Mouse (Mus musculus) gastrocnemius, postnatal 10 days (tissue): ENCODE measurements at regions not wholly inside any gene's neighbourhood (a gene's known extent, or its start where the extent isn't known, plus 50 kb on each side); places are given as distances from the start of the nearest gene placed in this dataset.

Experiments used
- DNase-seq: peaks from one replicate; pipeline ENCODE4 v3.0.0; 2021; ENCODE audit warnings: mixed read lengths

DNA sequence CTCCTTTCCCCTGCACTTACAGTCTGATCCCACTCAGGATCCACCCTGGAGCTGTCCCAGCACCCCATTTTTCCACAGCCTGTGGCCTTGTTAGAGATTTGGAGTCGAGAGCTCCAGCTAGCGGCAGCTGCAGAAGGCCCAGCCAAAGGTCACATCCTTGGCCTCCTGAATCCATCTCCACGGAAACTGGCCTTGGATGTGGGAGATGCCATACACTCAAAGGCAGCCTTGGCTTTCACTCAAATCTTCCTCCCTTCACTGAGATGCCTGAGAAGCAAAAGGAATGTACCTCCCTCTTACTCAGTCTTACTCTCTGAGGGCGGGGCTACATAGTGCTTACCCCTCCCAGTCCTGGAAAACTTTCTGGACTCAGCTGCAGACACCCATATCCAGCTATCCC is 56.2 kb upstream of the Ky start:
- DNase-seq = no peak

DNA sequence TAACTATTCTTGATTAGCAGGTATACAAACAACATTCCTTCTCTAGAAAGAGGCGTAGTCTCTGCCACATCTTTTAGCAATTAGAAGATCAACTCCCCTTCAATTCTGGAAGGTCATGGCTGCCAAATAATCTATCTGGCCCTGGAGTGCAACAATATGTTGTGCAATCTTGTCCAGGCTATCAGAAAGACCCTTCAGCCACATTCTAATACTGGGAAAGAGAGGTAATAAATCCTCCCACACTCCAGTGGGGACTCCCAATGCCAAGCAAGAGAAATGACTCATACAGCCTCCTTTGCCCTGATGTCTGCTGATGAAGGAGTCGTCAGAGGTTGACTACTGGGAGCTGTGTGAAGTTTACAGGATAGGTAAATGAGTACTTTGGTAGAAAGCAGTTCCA is 59.5 kb upstream of the Ky start:
- DNase-seq = no peak

DNA sequence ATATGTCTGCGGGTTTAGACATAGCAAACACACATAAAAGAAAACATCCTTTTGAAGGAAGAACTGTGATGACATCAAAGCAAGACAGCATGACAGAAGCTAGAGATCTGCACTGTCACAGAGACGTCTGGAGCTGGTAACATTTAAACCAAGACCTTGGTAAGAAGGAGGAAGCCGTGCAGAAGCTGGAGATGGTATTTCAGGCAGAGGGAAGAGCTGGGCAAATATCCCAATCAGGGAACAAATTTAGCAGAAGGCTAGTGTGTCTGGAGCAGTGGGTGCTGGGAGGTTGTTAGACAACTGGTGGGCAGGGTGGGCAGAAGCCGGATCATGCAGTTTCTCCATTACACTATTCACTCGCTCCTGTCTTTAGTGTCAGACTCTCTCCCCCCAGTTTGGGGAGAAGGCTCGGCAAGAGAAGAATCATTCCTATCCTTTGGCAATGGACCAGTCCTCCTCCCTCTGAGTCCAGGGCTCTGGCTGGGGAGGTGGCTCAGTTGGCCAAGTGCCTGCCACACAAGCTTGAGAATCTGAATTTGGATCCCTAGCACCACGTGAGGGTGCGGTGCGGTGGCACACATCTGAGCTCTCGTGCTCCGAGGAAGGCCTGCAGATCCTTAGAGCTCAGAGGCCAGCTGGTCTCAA is 63.2 kb upstream of the Ky start:
- DNase-seq = peak; percentile 39

DNA sequence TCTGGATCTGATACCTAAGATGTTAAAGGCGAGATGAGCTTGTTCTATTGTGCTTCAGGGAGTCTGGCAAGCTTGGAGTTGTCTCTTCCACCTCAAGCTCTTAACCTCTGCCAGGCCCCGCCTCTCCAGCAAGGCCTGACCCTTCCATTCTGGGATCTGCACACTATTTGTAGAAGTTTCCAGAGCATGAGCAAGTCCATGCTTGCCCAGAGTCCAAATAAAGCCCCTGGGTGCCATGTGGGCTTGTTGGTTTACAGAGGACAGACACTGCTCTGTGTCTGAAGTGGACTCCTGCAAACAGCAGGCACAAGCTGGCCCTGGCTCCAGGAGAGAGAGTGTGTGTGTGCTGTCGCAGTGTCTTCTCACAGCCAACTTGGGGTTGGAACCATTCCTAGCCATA is 67.9 kb upstream of the Ky start:
- no peak for DNase-seq

DNA sequence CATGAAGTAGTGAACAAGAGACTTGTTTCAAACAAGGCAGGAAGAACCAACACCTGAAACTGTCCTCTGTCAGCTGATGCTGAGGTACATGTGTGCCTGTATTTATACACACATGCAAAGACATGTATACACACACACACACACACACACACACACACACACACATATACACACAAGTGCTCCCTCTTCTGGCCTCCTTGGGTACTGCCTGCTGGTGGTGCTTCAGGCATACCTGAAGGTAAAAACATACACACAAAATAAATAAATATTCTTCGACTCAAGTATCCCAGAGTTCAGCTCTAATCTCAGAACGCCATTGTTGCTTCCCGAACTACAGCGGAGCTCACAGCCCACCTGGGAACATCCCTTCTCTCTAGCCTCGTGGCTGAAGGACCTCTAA is 69.2 kb upstream of the Ky start:
- peak; percentile 26 for DNase-seq

DNA sequence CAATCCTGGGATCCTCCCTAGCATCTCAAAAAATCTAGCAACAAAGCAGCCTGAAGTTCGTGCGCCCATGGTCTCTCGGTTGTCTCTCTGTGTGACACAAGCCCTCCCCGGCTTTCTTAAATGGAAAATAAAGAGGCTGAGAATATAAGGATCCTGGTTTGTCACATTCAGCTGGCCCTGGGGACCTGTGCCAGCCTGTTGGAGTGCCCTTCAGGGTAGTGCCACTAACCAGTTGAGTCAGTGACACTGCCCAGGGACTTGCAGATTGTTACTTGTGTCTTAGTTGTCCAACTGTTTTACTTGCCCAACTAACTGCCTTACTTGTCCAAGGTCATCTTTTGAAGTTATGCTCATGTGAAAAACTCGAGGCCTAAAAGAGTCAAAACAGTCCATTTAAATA is 73.5 kb upstream of the Ephb1 start:
- no peak for DNase-seq

DNA sequence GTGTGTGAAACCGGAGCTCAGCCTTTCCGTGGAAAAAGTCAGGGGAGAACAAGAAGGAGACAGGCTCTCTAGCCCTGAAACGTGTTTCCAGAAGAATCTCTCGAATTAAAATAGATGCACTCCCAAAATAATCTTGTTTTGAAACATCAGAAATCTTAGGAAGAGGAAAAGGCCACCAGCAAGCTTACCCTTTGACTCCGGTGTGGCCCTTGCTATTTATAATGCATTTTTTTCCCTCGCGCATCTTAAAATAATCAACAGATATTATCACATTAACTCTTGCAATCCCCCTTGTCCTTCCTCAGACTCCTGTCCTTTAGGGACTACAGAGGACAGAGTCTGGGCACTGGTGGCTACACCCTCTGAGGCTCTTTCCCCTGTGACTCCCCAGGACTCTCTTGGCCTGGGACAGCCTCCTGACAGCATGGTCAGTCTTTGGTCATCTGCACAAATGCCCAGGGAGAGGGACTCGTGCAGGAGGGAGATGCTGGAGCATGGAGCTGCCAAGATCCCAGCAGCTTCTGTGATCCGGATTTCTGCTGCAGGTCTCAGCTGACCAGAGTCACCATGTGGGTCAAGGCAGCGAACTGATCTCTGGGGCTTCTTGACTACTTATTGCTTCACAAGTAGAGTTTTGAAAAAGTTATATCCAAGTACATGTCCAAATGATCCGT is 70.3 kb upstream of the Ephb1 start:
- no peak for DNase-seq

DNA sequence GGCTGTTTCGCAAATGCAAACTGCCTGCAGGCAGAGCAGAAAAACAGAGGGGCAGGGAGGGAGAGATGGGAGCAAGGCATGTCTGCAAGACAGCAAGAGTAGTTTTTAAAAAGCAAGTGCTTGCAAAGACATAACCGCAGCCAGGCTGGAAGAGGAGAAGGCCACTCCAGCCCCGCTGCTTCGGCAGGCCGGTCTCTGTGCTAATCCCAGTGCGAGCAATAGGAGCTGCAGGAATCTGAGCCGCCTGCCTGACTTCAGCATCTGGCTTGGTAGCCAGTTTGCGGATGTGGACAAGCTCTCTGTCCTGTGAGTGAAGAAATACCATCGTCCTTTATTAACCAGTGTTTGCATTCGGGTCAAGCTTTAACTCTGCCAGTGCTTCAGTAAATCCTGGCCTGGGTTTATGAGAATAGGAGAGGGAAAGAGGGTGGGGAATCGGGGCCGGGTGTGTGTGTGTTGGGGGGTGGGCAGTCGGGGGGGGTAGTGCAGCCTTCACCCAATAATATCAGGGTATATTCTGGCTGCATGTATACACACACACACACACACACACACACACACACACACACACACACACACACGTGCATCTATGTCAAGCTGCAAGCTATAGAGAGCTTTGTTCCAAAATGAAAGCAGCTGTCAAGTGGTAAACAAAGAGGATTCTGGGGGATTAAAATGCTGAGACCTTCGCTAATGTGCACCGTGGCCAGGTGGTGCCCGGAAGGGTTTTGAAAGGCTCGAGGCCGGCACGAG is 69.6 kb upstream of the Ephb1 start:
- peak; percentile 57 for DNase-seq

DNA sequence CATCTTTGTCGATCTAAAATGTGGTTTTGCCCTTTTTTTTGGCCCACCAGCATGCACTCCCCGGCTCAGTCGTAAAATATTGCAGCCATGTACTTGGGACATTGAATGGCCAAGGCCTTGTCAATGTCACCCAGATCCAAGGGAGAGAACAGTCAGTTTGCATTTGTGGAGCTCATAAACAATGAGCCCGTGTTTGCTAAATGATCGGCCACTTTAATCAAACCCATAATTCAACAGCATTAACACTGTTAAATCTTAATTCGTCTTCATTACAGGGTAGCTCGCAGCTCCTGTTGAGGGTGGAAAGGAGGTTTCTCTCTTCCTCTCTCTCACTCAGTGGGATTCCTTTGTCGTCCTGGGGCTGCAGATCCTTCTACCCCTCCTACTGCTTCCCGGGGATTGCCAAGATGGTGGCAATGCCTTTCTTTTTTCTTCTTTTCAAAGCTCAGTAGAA is 69.0 kb upstream of the Ephb1 start:
- DNase-seq = no peak

DNA sequence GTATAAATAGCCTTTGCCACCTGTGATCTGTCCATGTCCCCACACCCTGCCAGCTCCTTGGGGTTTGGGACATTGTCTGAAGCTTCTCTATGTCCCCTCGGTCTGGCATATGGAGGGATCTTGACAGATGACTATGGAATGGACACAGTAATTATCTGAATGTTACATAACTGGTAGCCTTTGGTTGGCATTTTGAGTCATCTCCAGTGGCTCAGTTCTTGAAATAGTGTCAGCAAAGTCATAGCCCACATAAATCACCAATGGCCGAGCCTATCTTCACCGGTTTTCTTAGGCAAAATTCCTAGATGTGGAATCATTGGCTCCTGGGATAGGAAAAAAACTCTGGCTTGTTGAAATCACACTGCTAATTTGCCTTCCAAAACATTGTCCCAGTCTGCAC is 67.3 kb upstream of the Ephb1 start:
- no peak for DNase-seq

DNA sequence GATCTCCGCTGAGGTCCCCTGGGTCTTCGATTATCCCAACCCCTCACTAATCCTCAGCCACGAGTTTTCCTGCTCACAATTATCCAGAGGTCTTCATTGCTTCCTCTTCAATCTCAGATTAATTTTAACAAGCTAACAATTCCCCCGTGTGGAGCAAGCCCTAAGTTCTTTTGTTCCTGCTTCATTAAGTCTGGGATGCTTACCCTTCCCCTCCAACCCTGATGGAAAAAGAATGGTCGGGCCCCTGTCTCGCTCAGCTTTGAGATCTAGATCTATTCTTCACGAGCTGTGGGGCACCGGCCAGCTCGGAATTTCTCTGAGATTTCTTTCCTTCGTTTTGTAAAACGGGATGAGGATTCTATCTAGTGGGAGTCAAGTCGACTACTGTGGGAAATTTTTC is 65.7 kb upstream of the Ephb1 start:
- DNase-seq = no peak

DNA sequence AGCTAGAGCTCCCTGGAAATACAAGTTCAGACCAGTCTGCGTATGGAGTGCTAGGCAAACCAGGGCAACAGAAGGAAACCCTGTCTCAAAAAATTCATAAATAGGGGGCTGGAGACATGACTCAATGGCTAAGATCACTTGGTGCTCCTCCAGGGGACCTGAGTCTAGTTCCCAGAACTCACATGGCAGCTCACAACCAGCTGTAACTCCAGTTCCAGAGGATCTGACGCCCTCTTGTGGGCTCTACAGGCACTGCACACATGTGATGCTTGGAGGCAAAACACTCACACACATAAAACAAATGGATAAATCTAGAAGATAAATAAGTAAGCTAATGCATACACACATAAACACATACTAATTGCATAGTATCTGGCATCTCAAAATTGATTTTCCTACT is 59.1 kb upstream of the Ephb1 start:
- DNase-seq = no peak

DNA sequence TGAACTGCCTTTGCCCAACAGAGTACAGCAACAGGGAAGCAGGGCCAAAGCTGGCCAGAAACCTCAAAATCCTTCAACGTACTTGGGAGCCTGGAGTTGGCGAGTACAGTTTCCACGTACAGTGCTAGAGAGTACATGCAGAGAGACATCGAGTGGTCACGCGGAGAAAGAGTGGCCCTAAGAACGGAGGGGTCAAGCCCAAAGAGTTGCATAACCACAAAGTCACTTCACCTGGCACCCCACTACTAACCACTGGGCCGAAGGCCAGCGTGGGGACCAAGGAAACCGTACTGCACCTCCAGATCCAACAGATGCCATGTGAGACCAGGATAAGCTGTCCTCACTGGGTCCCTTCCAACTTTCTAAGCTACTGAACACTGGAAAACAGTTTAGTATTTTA is 56.2 kb upstream of the Ephb1 start:
- peak; percentile 41 for DNase-seq

DNA sequence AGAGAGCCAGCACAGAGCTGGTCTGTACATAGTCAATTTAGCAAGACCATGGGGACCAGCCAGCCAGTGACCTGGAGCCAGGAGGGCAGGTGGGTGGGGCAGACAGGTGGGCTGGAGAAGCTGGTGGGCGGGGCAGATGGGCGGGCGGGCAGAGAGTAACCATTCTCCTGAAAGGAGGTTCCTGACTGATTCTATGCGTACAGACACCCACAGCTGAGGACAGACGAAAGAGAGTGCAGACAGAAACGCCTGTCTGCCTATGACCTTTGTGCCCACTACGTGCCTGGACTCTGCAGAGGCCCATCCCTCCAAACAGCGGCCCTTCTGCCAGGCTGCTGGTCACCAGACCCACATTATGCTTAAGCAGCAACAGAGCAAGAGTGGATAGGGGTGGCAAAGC is 51.5 kb upstream of the Ephb1 start:
- DNase-seq = no peak
